Mouse (Mus musculus) cerebellum, adult 18-20 months (tissue): ENCODE data around the gene P2rx5.

Experiments
- DNase-seq, 2 experiments: peaks; one replicate each; pipeline ENCODE4 v3.0.0; 2021

The P2rx5 gene

DNA sequence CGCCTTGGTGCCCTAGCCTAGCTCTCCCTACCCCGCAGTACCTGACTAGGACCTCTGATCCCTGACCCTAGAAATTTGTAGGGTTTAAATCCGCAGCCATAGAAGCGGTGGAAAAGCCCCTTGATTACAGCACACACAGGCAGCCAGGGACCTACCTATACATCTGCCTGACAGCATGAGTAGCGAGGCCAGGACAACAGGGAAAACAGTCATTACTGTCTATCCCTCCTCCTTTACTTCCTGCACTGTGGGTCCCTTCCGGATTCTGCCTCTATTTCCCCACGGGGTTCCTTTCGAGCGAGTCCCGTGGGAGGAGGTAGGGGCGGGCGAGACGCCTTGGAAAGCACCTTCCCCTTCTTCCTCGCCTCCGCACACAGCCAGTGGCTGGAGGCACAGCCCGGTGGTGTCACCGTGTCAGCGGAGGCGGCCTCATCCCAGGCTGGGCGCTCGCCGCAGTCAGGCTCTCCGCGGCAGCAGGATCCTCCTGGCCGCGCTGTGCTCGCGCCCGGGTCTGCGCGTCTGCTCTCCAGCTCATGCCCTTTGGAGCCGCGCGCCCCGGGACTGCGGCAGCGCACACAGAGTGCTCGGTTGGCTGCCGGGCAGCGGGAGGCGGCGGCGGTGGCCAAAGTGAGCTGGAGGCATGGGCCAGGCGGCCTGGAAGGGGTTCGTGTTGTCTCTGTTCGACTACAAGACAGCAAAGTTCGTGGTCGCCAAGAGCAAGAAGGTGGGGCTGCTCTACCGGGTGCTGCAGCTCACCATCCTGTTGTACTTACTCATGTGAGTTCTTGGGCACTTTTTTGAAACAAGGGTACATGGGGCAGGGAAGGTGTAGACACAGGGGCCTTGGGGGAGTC is at the start of gene P2rx5:
TSS of gene P2rx5 (plus strand) at position 465 of the 854 bp plus-strand sequence.
- DNase-seq = peak; percentile 36 to 56

DNA sequence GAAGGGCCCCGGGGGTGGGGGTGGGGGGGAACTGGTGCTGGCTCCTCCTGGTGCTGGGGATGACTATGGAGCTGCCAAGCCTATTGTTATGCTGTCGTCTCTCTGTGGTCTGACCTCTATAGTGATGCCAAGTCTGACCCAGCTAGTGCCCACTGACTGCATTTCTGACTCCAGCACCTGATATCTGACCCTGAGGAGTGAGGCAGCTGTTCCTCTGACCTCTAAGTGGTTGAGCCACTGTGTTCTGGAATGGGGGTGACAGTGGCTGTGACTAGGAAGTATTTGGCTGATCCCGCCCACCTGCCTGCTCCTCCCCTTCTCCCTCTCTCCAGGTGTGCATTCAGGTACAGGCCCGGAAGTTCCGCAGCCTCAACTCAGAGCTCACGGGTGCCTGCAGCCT is 48.8 kb upstream of the P2rx5 start:
- DNase-seq = no peak

DNA sequence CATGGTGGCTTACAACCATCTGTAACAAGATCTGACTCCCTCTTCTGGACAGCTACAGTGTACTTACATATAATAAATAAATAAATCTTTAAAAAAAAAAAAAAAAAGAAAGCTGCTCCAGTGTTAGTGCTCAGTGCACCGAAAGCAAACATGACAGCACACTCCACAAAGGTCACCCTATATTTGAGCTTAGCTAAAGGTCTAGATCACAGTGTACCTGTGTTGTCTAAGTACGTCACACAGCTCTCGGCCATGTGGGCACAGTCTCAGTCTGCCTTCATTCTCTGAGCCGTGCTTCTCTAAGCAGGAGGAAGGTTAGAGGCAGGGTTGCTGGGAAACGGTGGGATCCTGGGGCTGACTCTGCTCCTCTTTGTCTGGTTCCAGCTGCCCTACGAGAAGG is 33.7 kb upstream of the P2rx5 start:
- no peak for DNase-seq

- DNase-seq = no peak
Observed at GRCm38 (mm10) chr11:73131020-73131419, 29.2 kb upstream of the P2rx5 start.

DNA sequence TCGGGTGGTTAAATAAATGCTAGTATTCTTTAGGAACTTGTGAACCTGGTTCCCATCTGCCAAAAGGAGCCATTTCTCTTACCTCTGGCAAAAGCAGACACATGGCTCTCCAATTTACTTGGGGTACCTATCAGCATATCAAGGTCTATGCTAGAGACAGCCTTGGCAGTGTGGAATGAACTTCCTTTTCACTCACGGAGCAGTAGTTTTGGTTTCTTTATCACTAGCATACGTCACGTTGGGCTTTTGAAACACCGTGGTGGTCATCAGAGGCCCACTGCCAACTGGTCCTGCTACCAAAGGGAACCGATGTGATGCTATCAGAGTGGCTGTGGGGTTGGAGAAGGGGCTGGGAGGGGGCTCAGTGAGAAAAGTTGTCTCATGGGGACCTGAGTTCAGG is 27.2 kb upstream of the P2rx5 start:
- DNase-seq = no peak

- DNase-seq = no peak
Observed at GRCm38 (mm10) chr11:73134222-73134621, 26.0 kb upstream of the P2rx5 start.

DNA sequence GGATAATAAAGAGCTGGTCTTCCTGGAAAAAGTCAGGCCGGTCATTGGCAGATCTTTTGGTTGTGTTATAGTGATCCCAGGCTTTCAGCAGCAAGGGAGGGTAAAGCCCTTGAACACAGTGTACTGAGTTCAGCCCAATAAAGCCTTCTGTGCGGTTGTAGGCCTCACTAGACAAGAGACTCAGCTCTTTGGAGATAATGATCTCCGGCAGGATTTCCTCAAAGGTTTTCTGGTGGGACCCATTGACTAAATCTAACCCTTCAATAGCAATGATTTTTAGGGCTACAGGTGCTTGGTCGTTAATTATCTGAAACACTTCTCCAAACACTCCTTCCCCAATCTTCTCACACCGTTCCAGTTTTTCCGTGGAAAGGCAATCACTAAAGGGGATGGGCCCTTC is 23.6 kb upstream of the P2rx5 start:
- no peak for DNase-seq

DNA sequence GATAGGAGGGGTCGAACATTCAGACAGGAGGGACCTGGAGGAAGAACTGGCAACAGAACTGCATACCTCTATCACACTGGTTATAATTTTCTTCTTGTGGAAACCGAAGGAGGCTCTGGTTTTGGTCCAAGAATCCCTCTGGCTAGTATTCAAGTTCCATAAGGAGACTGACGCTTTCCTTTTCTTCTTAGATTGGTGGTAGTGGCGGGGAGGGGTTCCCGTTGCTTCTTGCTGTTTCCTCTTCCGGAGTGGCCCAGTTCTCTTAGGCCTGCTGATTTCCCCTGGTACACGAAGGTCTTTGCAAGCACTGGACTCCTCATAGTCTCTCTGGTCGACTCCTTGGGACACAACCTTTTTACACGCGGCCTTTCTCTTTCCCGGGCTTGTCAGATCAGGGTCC is 23.1 kb upstream of the P2rx5 start:
- no peak for DNase-seq

GRCm38 (mm10) chr11:73137591-73138501 is 22.4 kb upstream of the P2rx5 start, which contains the start of gene Haspin:
Gene Haspin (minus strand): TSS chr11:73138294.
- peak; percentile 83 to 90 for DNase-seq

DNA sequence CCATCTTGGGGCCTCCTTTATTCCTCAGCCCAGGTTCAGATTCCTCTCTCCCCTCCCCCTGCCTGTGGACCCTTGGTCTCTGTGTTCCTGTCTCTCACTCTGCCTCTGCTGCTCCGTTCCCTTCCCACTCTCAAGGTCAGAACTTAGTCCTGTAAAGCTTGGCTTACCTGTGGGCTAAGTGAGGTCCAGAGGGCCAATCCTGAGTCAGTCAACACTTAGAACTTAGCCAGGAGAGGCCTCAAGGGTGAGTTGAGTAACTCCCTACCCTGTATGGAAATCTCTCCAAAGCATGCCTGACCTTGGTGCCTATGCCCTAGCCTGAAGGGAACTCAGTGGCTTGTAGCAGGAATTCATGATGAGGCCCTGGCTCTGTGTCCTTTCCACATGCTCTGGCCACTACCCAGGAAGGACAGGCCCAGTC is 15.9 kb upstream of the P2rx5 start:
- DNase-seq = no peak

- no peak for DNase-seq
Observed at GRCm38 (mm10) chr11:73146026-73146974, 13.9 kb upstream of the P2rx5 start.

DNA sequence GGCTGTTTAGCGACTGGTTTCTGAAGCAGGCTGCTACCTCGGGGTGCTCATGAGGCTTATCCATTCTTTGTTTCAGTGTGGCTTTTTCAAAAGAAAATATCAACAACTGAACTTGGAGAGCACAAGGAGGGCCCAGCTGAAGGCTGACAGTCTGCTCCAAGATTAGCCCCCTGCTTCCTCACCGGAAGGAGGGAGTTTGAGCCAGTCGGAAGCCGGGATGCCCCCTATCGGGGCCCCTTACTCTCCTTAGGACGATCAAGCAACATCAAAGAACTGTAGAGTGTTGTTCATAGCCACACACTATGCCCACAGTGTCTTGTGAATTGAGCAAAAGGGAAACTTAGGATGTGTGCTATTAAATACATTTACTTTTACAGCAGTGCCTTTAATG is 13.3 kb upstream of the P2rx5 start:
- no peak for DNase-seq

DNA sequence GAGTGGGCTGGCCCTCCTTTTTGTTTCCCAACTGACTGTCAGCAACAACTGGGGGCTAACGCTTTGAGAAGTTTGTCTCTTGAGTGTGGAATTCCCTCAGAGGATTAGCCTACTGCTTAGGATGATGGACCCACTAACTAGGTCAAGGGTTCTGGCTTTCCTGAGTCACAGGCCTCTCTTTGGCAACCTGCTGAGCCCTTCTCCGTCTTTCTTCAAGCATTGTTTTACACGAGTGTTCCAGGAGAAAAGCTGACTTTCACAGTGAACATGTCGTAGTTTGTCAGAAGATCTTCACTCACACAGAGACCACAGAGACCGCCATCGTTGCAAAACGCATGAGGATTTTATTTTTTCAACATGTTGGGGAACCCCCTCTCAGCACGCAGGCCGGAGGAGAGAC is 12.0 kb upstream of the P2rx5 start:
- DNase-seq = no peak

DNA sequence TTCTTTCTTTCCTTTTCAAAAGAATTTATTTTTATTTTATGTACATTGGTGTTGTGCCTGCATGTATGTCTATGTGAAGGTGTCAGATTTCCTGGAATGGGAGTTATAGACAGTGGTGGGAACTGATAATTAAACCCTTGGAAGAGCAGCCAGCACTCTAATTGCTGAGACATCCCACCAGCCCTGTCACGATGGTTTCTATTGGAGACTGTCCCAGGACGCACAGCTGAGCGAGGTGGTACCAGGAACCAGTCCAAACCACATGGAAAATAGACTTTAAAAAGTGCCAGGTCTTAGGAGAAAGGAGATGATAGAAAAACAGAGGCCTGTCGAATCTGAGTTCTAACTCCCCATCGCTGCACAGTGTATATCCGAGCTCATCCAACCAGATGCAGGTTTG is 5.2 kb upstream of the P2rx5 start:
- no peak for DNase-seq

DNA sequence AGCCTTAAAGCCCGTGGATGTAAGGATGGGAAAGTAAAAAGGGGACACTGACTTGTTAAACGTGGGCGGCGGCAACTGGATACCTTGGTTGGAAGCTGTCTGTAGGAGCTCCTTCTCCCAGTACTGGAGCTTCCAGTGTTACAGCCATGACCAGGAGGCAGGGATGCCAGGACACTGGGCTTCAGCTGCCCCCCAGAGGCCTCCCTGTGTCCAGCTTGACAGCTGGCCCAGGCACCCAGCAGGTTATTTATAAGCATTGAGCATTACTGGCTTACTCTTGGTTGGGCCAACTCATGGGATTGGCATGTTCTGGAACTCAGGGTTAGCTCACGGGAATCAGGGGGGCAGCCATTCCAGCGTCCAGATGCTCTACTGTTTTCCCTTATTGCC is 585 bp downstream of the P2rx5 start:
- no peak for DNase-seq

DNA sequence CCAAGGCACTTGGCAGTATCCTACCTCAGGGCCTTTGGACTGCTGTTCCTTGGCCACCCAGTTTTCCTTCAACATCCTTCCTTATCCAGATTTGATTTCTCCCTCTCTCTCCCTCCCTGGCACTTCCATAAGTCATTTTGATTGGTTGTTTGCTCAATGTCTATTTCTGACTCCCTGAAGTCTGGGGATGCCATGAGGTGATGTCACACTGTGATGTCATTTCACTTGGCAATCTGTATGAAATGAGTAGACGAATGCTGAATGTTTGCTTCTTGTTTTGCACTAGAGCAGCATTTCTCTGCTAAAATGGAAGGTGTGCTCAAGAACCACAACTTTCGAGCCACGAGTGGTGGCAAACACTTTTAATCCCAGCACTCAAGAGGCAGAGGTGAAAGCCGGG is 1.4 kb downstream of the P2rx5 start:
- no peak for DNase-seq

DNA sequence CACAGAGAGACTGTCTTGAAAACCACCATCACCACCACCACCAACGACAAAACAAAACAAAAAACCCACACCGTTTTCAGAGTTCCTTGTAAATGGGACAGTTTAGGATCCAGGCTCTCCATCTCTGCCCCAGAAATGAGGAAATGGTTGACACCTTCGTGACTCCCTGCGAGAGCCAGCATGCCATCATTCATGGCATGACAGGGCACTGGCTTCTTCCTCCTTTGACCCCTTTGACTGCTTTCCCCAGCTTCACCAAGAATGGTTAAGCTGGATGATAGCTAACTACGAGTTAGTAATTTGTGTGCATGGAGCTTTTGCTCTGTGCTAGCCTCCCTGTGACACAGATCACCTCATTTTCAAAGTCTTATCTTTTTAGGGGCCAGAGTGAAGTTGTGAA is 2.1 kb downstream of the P2rx5 start:
- no peak for DNase-seq

- no peak for DNase-seq
Observed at GRCm38 (mm10) chr11:73168071-73168470, 7.8 kb downstream of the P2rx5 start.

- no peak for DNase-seq
Observed at GRCm38 (mm10) chr11:73168576-73168975, 8.4 kb downstream of the P2rx5 start.

GRCm38 (mm10) chr11:73169231-73169630 is 9.0 kb downstream of the P2rx5 start:
- peak; percentile 64 for DNase-seq

DNA sequence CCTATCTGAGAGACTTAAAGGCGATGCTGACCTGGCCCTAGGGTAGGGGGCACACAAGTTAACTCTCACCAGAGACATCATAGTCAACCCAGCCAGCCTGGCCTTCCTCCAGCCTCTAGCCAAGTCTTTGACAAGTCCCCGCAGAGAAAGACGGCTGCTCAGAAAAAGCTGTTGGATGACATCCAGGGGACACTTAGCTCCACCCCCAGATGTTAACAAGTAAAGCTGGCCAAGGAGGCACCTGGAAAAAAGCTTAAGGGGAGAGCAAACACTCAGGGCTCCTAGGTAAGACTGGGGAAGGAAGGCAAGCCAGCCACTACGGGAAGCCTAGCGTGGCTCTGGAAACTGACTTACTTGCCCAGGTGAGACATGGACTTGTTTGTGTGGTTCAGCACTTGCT is 12.0 kb downstream of the P2rx5 start:
- DNase-seq = no peak

- DNase-seq = no peak
Observed at GRCm38 (mm10) chr11:73175612-73176011, 15.4 kb downstream of the P2rx5 start.

- no peak for DNase-seq
Observed at GRCm38 (mm10) chr11:73176186-73176585, 16.0 kb downstream of the P2rx5 start.
